Mouse (Mus musculus) neutrophil, adult 5-6 weeks (primary cell): ENCODE measurements around the gene Micu1. TPM values are rescaled to one million over a fixed set of nuclear protein-coding genes. Genes with fewer than 3 reads are reported as not detected.

Experiments used
- ATAC-seq: fragments of 151-379, 151-347 bp; 2 replicates; pipeline ENCODE4 v1.8.0; 2017; ENCODE audit warnings: mild to moderate bottlenecking, moderate TSS enrichment; ENCODE audit not compliant: insufficient number of reproducible peaks, poor library complexity, low FRiP score, severe bottlenecking; ENCODE audit errors: extremely low read depth
- total RNA-seq: library from RNA; stranded (forward); fragments of 200-1000 nt; gene quantifications from 2 replicates; pipeline ENCODE4 v1.2.3, GENCODE M21; 2017

Gene Micu1
- total RNA-seq, 1 experiment from 2014 or later = 52.5 TPM

GRCm38 (mm10) chr10:59795085-59795484, 92.8 kb downstream of the Micu1 start:
- no peak for ATAC-seq

- ATAC-seq = no peak
Measured at GRCm38 (mm10) chr10:59795902-59796301, 93.6 kb downstream of the Micu1 start.

- no peak for ATAC-seq
Measured at GRCm38 (mm10) chr10:59798371-59798770, 96.1 kb downstream of the Micu1 start.

DNA sequence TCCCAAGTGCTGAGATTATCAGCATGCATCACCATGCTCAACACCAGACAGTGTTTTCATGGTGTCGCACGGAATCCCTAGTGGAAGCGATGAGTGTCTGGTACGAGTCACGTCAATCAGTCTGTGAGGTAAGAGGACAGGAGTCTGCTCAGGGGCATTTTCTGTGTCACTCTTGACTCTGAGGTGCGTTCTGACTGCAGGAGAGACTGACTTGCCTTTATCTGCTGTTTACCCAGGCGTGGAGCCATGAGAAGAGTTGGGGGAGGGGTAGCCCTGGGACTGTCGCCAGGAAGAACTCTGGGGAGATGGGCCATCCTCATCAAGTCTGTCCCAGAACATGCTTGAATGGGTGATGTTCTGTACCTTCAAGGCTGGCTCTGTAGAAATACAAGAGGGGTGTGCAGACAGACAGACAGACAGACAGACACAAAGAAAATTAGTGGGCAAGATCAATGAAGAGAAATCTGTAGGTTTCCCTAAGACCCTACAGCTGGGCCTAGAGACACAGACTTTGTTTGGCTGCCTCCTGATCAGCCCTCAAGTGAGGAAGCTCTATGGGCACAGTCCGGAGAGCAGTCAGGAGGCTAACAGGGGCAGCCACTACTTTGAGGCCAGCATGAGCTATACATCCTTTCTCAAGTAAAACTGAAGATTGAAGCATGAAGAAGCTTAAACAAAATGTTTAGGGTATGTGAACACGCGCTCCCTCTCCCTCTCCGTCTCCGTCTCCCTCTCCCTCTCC, 97.2 kb downstream of the Micu1 start:
- ATAC-seq = no peak

GRCm38 (mm10) chr10:59800159-59800558, 97.9 kb downstream of the Micu1 start:
- ATAC-seq = no peak

DNA sequence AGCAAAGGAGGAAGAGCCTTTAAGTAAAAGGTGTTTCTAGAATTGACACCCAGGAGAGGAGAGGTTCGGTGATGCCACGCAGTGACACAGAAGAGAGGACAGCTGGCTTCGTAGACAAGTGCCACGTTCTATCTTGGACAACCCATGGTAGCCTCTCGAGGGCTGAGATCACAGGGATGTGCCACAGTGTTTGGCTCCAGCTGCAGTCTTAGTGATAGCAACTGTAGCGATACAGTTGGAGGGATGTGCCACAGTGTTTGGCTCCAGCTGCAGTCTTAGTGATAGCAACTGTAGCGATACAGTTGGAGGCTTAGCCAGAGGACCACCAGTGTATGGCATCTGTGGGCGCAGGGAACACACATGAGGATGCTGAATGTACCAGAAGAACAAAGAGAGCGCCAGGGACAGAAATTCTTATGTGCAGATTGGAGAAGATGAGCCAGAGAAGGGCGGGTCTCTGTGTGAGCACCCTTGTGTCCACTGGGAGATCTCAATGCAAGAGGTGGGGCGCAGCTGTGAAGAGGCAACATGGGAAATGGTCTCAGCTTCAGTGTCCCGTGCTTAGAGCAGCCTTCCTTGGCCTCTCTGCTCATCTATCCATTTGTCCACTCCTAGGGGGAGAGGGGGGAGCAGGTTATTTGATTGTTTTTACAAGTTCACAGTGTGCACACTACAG, 98.7 kb downstream of the Micu1 start:
- no peak for ATAC-seq

- ATAC-seq = no peak
Measured at GRCm38 (mm10) chr10:59808677-59809076, 106.4 kb downstream of the Micu1 start.

- no peak for ATAC-seq
Measured at GRCm38 (mm10) chr10:59809991-59810574, 107.8 kb downstream of the Micu1 start.

GRCm38 (mm10) chr10:59812939-59813338, 110.7 kb downstream of the Micu1 start:
- ATAC-seq = no peak

DNA sequence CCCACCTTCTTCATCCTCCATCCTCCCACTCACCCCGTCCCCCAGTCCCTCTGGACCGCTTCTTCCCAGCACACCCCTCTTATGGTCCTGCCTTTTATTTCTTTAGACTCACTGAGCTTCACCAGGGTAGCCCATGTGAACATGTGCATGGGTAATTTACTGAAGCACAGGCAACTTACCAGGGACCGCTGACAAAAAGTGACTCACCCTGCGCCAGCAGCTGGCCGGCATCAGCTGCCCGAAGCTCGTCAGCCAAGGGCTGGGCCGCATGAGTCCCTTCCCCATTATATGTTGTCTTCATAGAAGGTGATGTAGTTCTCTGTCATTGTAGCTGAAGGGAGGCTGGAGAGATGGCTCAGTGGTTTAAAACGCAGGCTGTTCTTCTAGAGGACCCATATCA, 111.5 kb downstream of the Micu1 start:
- no peak for ATAC-seq

GRCm38 (mm10) chr10:59814505-59815155, 112.4 kb downstream of the Micu1 start:
- no peak for ATAC-seq

GRCm38 (mm10) chr10:59816569-59816968, 114.3 kb downstream of the Micu1 start:
- no peak for ATAC-seq

DNA sequence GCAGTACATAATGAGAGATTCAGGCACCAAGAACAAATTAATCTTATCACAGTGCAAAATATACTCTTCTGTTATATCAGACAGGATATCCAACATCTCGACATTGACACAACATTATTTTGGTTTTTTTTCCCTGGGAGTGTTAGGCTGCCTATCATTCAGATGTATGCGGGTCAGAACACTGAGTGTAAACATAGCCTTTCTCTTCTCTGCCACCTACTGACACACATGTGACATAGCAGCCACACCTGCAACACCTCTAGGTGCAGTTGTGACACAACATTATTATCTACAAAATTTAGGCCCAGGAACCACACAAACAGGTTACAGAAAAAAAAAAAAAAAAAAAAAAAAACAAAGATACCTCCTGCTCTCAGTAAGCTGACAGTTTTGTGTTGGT, 115.3 kb downstream of the Micu1 start:
- ATAC-seq = no peak

DNA sequence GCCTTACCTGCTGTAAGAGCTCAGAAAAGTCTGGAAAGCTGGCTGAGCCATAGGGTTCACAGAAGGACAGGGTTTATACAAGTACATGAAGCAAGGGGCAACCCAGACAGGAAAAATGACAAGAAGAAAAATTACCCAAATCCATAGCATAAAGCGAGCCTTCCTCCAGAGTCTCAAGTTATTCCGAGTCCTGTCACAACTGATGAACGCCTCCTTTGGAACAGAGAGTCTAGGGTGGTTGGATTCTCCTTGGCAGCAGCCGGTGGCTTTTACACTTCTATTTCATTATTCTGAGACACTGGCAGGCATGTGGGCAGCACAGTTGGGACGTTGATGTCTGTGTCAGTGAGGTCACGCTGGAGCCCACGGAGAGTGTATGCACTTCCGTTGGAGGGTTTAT, 115.7 kb downstream of the Micu1 start:
- ATAC-seq = no peak

GRCm38 (mm10) chr10:59819146-59819545, 116.9 kb downstream of the Micu1 start:
- ATAC-seq = no peak

GRCm38 (mm10) chr10:59820886-59821285, 118.6 kb downstream of the Micu1 start:
- ATAC-seq = no peak

DNA sequence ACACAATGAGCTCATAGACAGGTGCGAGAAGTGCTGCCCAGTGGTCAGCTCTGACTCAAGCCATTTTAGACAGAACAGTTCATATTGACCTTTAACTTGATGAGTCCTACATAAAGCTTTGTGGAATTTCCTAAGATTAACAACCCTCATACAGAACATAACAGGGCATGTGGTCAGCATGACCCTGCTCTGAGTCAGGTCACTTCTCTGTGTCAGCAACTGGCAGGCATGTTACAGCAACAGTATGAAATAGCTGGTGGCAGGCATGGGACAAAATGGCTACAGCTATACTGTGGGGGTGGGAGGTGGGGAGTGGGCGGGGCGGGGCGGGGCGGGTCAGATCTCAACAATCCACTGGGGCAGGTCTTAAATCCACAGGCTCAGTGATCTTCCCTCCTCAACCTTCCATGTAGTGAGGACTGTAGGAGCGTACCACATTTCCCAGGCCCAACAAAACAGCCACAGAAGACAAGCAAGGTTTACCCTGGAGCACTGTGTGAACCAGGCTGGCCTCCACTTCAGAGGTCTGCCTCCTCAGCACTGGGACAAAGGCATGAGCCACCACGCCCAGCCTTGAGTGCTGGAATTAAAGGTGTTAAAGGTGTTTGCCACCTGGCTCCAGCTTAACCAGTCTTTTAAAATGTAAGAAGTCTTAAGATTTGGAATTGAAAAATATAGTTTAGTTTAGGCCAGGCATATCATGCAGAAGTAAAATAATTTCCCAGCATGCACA, 119.2 kb downstream of the Micu1 start:
- ATAC-seq = no peak

DNA sequence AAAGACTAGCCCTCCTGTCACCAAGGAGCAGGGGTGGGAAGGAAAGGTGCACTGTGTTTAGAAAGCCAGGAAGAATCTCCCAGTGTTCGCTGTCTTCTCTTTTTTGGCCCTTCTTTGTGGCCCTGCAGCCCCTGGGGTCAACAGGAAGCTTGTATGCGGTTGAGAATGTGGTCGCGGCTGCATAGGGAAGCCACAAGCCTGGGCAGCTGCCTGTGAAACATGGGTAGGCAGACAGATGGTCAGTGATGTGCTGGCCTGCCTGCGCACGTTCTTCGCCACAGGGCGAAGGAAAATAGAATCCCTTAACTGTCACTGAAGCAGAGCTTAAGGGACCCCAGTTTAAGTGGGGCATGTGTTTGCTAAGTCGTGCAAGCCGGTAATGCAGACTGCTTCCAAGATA, 120.6 kb downstream of the Micu1 start:
- no peak for ATAC-seq

- ATAC-seq = no peak
Measured at GRCm38 (mm10) chr10:59825137-59825812, 123.0 kb downstream of the Micu1 start.
